Mouse (Mus musculus) spleen, adult 12 weeks (tissue): ENCODE results near the gene AI837181.

ENCODE experiments used
- DNase-seq: peaks from one replicate; pipeline ENCODE4 v3.0.0; 2022; ENCODE audit warnings: low spot score

Gene AI837181

DNA sequence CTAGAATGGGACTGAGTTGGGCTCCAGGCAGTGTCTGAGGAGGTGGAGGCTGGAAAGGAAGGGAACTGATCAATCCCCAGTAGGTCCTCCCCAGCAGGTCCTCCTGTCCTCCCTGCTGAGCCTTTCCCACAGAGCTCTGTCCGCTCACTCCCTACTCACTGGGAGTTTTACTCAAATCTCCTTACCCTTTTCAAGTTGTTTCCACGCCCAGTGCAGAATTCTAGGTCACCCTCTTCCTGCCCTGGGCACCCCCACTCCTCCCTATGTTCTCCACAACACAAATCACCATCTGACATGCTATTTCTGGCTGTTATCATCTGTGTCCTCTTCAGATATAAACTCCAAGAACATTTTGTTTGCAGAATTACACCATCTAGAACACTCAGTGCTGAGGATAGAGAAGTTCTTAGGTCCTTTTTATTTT is 10.4 kb upstream of the AI837181 start:
- DNase-seq, result no peak

- DNase-seq, result no peak
Observed at GRCm38 (mm10) chr19:5418750-5419466, 6.0 kb upstream of the AI837181 start.

DNA sequence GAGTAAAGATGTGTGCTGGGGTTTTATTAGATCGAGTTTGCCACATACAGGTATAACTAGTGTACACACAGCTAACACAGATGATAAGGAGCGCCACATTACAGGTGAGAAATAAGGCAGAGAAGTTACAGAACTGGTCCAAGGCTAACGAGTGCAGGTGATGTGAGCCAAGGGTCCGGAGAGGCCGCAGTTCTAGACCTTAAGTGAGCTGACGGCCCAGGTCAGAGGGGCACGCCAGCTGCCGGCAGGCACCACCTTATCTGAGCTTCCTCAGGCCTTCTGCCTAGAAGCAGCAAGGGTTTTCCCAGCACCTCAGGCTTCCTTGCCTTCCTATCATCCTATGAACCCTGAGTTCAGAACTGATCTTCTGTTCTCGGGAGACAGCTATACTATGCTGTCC is 5.3 kb upstream of the AI837181 start:
- no peak for DNase-seq

DNA sequence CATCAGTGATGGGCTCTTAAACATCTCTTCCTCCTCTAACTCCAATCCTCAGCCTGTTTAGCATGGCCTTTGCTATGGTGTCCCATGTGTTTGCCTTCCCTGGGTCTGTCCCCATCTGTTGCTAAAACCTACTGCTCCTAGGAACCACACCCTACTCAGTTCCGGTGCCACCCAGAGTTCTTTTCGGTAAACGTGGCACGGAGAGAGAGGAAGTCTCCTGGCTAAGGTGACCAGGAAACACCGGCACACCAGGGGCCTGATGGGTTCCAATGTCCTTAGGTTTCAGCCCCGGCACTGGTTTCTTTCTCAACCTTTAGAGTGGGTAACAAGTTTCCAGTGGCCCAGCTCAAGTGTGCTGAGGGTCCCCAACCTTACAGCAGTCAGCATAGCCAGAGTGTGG is 4.4 kb upstream of the AI837181 start:
- DNase-seq, result no peak

DNA sequence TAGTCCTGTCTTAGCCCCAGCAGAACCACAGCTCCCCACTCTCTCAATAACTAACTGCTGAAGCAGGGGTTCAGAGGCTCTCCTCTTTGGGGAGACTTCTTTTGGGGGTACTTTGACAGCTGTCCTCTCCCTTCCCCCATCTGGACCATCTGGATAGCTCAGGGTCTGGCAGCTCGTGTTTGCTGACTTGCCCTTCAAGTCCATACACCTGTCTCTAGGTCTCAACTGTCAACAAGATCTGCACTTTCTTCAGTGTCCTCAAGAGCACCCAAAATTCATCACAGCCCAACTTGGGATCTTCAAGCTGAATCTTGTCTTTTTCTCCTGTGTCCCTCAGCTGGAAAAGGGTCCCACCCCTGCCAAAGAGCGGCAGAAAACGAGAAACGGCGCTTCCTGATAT is 3.2 kb upstream of the AI837181 start:
- DNase-seq, result no peak

DNA sequence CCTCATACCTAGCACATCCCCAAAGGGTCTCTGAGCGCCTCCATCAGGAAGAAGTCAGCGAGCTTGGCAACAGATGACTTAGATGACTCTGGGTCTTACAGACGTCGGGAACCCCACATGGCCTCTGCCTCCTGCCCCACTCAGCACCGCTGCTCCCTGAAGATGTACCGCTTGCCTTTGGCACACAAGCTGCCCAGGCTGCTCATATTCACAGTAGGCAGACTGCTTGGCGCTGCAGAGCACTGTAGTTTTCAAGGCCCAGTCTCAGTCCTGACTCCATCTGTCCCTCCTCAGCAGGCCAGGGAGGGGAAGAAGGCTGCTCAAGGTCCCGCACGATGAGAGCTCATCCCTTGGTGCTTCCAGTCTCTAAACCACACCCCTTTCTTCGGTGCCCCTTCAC is 2.7 kb upstream of the AI837181 start:
- no peak for DNase-seq

- DNase-seq, result no peak
Observed at GRCm38 (mm10) chr19:5422895-5423443, 2.0 kb upstream of the AI837181 start.

DNA sequence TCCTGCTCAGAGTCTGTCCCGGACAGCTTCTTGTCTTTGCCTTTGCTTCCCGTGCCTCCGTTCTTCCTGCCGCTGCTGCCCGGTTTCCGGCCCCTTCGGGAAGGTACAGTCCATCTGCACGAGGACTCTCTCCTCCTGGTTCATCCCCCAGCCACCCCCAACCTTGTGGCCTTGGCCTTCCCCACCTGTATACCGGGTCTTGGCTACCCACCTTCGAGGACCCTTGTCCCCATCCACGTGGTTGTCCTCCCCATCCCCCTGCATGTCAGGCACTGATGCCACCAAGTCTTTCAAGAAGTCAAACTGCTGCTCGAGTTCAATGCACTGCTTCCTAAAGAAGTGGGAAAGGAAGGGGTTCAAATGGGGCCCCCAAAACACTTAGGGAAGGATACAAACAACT is 1.4 kb upstream of the AI837181 start:
- no peak for DNase-seq

- DNase-seq, result peak; percentile 50
Observed at GRCm38 (mm10) chr19:5424092-5424781, 707 bp upstream of the AI837181 start.

DNA sequence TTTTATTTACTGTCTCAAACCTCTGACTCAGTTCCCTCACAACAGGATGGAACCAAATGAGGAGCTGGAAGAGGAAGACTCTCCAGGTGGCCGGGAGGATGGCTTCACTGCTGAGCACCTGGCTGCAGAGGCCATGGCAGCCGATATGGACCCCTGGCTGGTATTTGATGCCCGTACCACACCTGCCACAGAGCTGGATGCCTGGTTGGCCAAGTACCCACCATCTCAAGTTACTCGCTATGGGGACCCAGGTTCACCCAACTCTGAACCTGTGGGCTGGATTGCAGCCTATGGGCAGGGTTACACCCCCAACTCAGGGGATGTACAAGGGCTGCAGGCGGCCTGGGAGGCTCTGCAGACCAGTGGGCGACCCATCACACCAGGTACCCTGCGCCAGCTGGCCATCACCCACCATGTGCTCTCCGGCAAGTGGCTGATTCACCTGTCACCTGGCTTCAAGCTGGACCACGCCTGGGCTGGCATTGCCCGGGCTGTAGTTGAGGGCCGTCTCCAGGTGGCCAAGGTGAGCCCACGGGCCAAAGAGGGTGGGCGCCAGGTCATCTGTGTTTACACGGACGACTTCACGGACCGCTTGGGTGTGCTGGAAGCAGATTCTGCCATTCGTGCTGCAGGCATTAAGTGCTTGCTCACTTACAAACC is 1.1 kb downstream of the AI837181 start:
- DNase-seq, result no peak

DNA sequence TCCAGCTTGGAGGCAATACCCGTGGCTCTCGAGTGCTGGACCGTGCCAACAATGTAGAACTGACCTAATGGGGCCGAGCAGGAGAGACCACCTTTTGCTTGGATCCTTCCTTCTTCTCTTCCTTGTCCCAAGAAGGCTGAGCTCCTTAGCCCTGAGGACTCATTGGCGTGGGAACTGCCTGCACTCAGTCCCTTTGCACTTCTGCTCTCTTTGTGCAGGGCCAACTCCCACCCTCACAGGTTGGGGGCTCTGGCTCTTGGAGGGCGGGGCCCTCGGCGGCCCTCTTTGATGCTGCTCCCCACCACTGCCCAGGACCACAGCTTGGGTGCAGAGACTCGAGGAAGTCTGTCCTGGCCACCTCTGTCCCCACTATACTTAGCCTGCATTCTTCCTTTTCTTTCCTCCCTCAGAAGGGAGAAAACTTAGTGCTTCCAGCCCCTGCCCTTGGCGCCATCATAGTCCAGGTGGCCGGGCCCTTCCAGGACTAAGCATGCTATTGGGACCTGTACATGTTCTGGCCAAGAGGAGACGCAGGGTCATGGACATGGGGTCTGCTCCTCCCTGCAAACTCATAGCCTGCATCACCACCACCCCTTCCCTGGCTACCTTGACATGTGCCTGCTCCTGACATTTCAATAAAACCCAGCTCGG is 1.8 kb downstream of the AI837181 start:
- no peak for DNase-seq

GRCm38 (mm10) chr19:5428083-5428482 is 3.1 kb downstream of the AI837181 start:
- no peak for DNase-seq

DNA sequence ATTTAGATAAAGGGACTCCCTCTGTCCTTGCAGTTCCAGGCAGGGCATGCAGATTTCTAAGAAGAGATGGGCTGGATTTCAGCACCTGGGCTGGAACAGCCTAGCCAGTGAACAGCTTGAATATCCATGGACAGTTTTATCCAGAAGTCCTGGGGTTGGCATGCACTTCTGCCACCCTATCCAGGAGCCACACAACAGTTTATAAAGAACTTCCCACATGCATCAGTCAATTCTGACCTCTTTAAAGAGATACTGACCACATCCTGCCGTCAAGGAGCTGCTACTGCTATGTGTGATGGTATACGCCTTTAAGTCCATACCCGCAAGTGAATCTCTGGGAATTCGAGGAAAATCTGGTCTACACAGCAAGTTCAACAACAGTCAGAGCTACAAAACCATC is 4.3 kb downstream of the AI837181 start:
- no peak for DNase-seq

DNA sequence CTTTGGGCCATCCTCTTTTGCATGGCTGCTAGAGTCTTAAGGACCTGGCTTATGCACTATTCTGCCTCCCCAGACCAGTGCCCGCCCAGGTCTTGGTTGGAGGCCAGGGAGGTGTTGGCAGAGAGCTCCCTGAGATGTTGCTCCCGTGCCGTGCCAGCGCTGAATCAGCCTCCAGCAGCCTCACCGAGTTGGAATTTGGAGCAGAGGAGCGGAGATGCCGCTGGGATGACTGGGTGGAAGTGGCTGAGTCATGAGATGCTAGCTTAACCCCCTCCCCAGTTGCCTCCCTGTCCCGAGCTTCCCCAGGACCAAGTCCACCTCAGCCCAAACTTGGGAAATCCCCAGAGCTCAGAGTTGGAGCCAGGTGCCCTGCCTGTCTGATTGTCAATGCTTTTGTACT is 4.9 kb downstream of the AI837181 start:
- no peak for DNase-seq

- DNase-seq, result no peak
Observed at GRCm38 (mm10) chr19:5430408-5430807, 5.5 kb downstream of the AI837181 start.

GRCm38 (mm10) chr19:5431911-5432464 is 7.0 kb downstream of the AI837181 start:
- no peak for DNase-seq

DNA sequence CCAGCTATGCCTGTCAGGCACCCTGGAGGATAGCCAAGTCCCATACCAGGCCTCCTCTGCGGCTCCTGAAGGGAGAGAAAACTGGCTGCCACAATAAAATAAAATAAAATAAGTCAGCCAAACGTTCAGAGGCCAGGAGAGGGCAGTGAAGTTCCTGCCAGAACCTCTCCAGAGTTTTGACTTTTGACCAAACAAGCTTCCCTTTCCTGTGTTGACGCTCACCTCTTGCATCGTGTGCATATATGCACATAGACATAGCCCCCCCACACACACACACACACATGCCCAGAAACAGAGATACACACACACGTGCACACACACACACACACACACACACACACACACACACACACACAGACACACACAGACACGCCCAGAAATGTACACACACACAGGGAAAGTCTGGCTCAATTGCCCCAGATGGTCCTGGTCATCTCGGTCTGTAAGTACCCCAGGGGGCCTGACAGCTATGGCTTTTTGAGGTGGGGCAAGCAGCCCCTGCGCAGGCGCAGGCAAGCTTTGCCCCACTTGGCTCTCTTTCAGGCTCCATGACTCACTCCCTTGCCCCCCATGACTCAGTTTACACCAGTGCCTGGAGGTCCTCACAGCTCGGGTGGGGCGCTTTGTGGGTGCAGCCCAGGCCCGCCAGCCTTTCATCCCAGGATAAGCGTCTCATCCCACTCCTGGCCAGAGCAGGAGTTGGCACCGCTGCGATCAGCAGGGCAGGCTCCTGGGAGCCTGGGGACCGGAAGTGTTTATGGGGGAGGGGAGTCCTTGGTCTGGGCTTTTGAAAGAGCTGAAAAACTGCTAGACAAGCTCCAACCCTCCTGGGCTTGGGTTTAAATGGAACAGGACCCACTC is 8.3 kb downstream of the AI837181 start:
- DNase-seq, result no peak

- DNase-seq, result no peak
Observed at GRCm38 (mm10) chr19:5433951-5434350, 9.0 kb downstream of the AI837181 start.

DNA sequence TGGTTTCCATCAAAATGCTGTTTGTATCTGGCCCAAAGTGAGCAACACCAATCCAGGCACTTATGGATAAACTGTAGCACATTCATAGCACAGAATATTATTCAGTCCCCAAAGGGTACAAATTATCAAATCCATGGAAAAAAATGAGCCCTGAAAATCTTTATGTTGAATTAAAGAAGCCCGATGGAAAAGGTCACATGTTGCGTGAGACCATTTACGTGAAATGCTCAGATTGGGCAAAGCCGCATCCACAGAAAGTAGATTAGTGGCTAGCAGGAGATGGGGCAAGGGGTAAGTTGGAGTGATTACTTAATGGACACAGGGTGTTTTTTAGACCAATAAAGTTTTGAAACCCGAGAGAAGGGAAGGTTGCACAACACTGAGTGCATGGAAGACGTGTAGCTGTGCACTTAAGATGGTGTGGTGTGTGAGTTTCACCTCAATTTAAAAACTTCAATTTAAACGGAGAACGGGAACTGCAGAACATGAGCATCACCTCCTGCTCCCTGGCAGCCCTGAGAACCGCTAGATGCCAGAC is 19.5 kb downstream of the AI837181 start:
- no peak for DNase-seq

- DNase-seq, result no peak
Observed at GRCm38 (mm10) chr19:5444954-5445353, 20.0 kb downstream of the AI837181 start.

DNA sequence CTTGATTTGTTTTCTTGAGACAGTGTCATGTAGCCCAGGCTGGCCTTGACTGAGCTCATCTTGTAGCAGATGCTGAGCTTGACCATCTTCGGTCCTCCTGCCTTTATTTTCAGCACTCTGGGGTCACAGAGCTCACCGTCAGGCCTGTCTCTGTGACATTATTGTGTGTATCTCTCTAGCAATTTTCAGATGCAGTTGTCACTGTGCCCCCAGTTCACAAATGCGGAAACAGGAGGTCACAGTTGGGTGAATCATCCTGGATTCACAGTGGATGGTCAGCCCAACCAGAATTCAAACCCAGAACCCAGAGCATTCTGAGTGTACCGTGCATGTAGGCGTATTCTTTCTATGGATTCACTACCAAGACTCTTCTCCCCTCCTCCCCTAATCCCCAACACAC is 20.8 kb downstream of the AI837181 start:
- DNase-seq, result no peak
